Mouse (Mus musculus) naive thymus-derived CD4-positive, alpha-beta T cell, adult 2 months (primary cell): ENCODE measurements around the gene Gm49369.

Source experiments
- DNase-seq: peaks from one replicate; pipeline ENCODE4 v3.0.0-alpha.2; 2011; ENCODE audit warnings: low read depth

The Gm49369 gene

GRCm38 (mm10) chr7:142394261-142395190 is 12.1 kb upstream of the Gm49369 start:
- peak; percentile 36 for DNase-seq

GRCm38 (mm10) chr7:142393191-142393590 is 10.7 kb upstream of the Gm49369 start:
- no peak for DNase-seq

- no peak for DNase-seq
Observed at GRCm38 (mm10) chr7:142391609-142392008, 9.1 kb upstream of the Gm49369 start.

GRCm38 (mm10) chr7:142391108-142391507 is 8.6 kb upstream of the Gm49369 start:
- DNase-seq, result no peak

GRCm38 (mm10) chr7:142389961-142390650 is 7.6 kb upstream of the Gm49369 start:
- no peak for DNase-seq

GRCm38 (mm10) chr7:142388740-142389139 is 6.3 kb upstream of the Gm49369 start:
- peak; percentile 13 for DNase-seq

GRCm38 (mm10) chr7:142388198-142388597 is 5.7 kb upstream of the Gm49369 start:
- DNase-seq, result no peak

GRCm38 (mm10) chr7:142387419-142388148 is 5.1 kb upstream of the Gm49369 start, which contains the start of gene Ctsd:
Gene Ctsd, minus strand, starts transcription at chr7:142388038.
- peak; percentile 88 for DNase-seq

GRCm38 (mm10) chr7:142386621-142387201 is 4.2 kb upstream of the Gm49369 start:
- no peak for DNase-seq

GRCm38 (mm10) chr7:142385742-142386403 is 3.4 kb upstream of the Gm49369 start:
- DNase-seq, result no peak

GRCm38 (mm10) chr7:142384306-142384705 is 1.8 kb upstream of the Gm49369 start:
- DNase-seq, result no peak

- peak; percentile 77 for DNase-seq
Observed at GRCm38 (mm10) chr7:142381175-142381574, 1.3 kb downstream of the Gm49369 start.

GRCm38 (mm10) chr7:142379186-142379585 is 3.3 kb downstream of the Gm49369 start:
- DNase-seq, result no peak

GRCm38 (mm10) chr7:142377233-142377925 is 5.1 kb downstream of the Gm49369 start:
- no peak for DNase-seq

GRCm38 (mm10) chr7:142376096-142376495 is 6.4 kb downstream of the Gm49369 start:
- no peak for DNase-seq

- no peak for DNase-seq
Observed at GRCm38 (mm10) chr7:142375261-142375724, 7.2 kb downstream of the Gm49369 start.

GRCm38 (mm10) chr7:142374413-142375015 is 8.0 kb downstream of the Gm49369 start:
- no peak for DNase-seq

GRCm38 (mm10) chr7:142373641-142374412 is 8.6 kb downstream of the Gm49369 start, which contains the start of gene Ifitm10:
Gene Ifitm10, minus strand, starts transcription at chr7:142373753.
- DNase-seq, result no peak

- DNase-seq, result no peak
Observed at GRCm38 (mm10) chr7:142373039-142373438, 9.4 kb downstream of the Gm49369 start.
